Mouse (Mus musculus) midbrain, postnatal 0 days (tissue): ENCODE measurements around the gene Fndc3a. TPM values are rescaled to one million over a fixed set of nuclear protein-coding genes. Genes with fewer than 3 reads are reported as not detected.

ENCODE experiments used
- ATAC-seq: fragments of 200-750 bp; cut with Nextera tagmentation; 2 replicates; pipeline ENCODE4 v1.8.0; 2017; ENCODE audit warnings: moderate number of reproducible peaks, mild to moderate bottlenecking, moderate TSS enrichment, moderate library complexity; ENCODE audit not compliant: low FRiP score
- DNase-seq: peaks from one replicate; pipeline ENCODE4 v3.0.0-alpha.2; 2015; ENCODE audit warnings: low spot score
- H3K27ac ChIP-seq: fragments of 300-500 bp; sonication (generic); 2 replicates; pipeline ENCODE4 v1.5.1; 2014; ENCODE audit warnings: low read depth, mild to moderate bottlenecking, low read length, mixed read lengths
- H3K27me3 ChIP-seq: fragments of 300-500 bp; sonication (generic); 2 replicates; pipeline ENCODE4 v1.6.1; 2014; ENCODE audit warnings: low read length, control low read depth, mixed read lengths; ENCODE audit not compliant: insufficient read depth
- H3K36me3 ChIP-seq: fragments of 300-500 bp; sonication (generic); 2 replicates; pipeline ENCODE4 v1.6.1; 2014; ENCODE audit warnings: low read length, control low read depth, mixed read lengths; ENCODE audit not compliant: insufficient read depth
- H3K4me1 ChIP-seq: fragments of 300-500 bp; sonication (generic); 2 replicates; pipeline ENCODE4 v1.6.1; 2014; ENCODE audit warnings: mild to moderate bottlenecking, control low read depth, antibody characterized with exemption, low read length, mixed read lengths; ENCODE audit not compliant: insufficient read depth
- H3K4me2 ChIP-seq: fragments of 300-500 bp; sonication (generic); 2 replicates; pipeline ENCODE4 v1.6.1; 2014; ENCODE audit warnings: low read depth, mild to moderate bottlenecking, low read length, mixed read lengths; ENCODE audit not compliant: poor library complexity, severe bottlenecking
- H3K4me3 ChIP-seq: fragments of 300-500 bp; sonication (generic); 2 replicates; pipeline ENCODE4 v1.5.1; 2014; ENCODE audit warnings: low read depth, mild to moderate bottlenecking, low read length, moderate library complexity
- H3K9ac ChIP-seq: fragments of 300-500 bp; sonication (generic); replicated peaks from 2 replicates; pipeline ENCODE4 v1.6.1; 2014; ENCODE audit warnings: mild to moderate bottlenecking, low read length, moderate library complexity, mixed read lengths; ENCODE audit not compliant: poor library complexity, severe bottlenecking
- H3K9me3 ChIP-seq: fragments of 300-500 bp; sonication (generic); 2 replicates; pipeline ENCODE4 v1.6.1; 2016; ENCODE audit warnings: low read length, control low read depth
- CTCF ChIP-seq: IDR thresholded peaks from 2 replicates; pipeline ENCODE4 v1.5.1; 2016; ENCODE audit warnings: antibody characterized with exemption, mild to moderate bottlenecking
- WGBS: fragments of 180-500 bp; shearing (Covaris S2); extraction: QIAGEN DNeasy Blood & Tissue Kit; methylation state at CpG from one replicate; pipeline ENCODE4 v1.1.7; 2014; 5-methylcytosine and 5-hydroxymethylcytosine counted together
- polyA plus RNA-seq: library from polyadenylated mRNA; unstranded; fragments of >200 nt; fragmentation: Nextera tagmentation; extraction: Ambion mirVana; gene quantifications from 2 replicates; pipeline ENCODE4 v1.2.1, GENCODE M21; 2015
- total RNA-seq: library from RNA; depleted of rRNA; stranded (reverse); fragments of >200 nt; gene quantifications from 2 replicates; pipeline ENCODE4 v1.2.3, GENCODE M21; 2014

Gene Fndc3a
- total and polyA plus RNA-seq, 2 experiments from 2014 or later: 46.6 to 50.3 TPM

DNA sequence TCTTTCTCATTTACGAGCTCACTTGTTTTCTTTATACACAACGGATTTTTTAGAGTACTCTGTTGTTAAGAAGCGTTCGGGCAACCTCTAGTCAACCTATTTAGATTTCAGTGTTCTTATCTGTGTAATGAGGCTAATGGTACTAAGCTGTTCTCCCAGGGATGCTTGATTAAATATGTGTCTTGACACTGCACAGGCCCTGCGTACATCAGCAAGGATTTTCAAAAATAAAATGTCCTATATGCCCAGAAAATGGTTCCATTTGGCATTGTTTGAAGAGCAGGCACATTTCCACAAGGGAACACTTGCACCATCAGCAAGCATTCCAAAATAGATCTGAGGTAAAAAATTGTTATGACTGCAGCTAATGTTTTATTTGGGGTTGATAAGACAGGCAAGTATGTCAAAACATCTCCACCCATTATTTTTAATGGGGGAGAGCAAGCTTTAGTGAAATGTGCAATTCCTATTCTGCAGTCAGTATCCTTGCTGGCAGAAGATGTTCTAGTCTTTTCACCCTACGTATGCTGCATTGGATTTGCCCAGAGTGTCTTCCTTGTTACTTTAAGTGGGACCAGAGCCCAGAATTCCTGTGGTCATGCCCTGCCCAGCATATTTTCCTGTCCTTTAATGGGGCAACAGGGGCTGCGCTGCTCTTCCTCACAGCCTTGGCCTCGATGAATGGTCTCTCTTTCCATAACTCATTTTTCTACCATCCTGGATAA is 29.8 kb upstream of the Fndc3a start:
- ATAC-seq: no peak
- 51% methylated on average over 8 of the region's 8 CpGs for WGBS
- H3K4me1 ChIP-seq: no peaks in the 10 kb centered on the region

GRCm38 (mm10) chr14:72738776-72739175 is 29.0 kb upstream of the Fndc3a start:
- H3K4me1 ChIP-seq: no peaks in the 10 kb centered on the region
- H3K4me3 ChIP-seq: no peak overlapping the region
- TF ChIP-seq CTCF: no peak
- no peak overlapping the region for H3K4me2 ChIP-seq
- no peak overlapping the region for H3K27ac ChIP-seq
- DNase-seq (no peak), ATAC-seq (no peak)
- no peaks in the 10 kb centered on the region for H3K27me3 ChIP-seq
- no peaks in the 10 kb centered on the region for H3K9me3 ChIP-seq
- WGBS: 84% methylated on average over 4 of the region's 4 CpGs
- no peak overlapping the region for H3K9ac ChIP-seq
- no peaks in the 10 kb centered on the region for H3K36me3 ChIP-seq

More for the DNA sequence above, 29.8 kb upstream of the Fndc3a start:
- H3K27ac ChIP-seq: no peak overlapping the region; the same call in 1 of the 2 replicates
- H3K9ac ChIP-seq: no peak overlapping the region
- no peak for TF ChIP-seq CTCF
- H3K4me2 ChIP-seq: no peak overlapping the region
- DNase-seq: no peak
- no peaks in the 10 kb centered on the region for H3K27me3 ChIP-seq
- H3K9me3 ChIP-seq: no peaks in the 10 kb centered on the region
- H3K4me3 ChIP-seq: no peak overlapping the region
- no peaks in the 10 kb centered on the region for H3K36me3 ChIP-seq

- no peaks in the 10 kb centered on the region for H3K27me3 ChIP-seq
- H3K36me3 ChIP-seq: no peaks in the 10 kb centered on the region
- DNase-seq: no peak
- H3K4me3 ChIP-seq: no peak overlapping the region
- ATAC-seq: no peak
- no peak overlapping the region for H3K9ac ChIP-seq
- 88% methylated on average over 4 of the region's 4 CpGs for WGBS
- no peaks in the 10 kb centered on the region for H3K9me3 ChIP-seq
- no peaks in the 10 kb centered on the region for H3K4me1 ChIP-seq
- no peak overlapping the region for H3K27ac ChIP-seq
- no peak for TF ChIP-seq CTCF
- no peak overlapping the region for H3K4me2 ChIP-seq
Measured at GRCm38 (mm10) chr14:72738217-72738616, 28.4 kb upstream of the Fndc3a start.

- H3K27ac ChIP-seq: no peak overlapping the region
- TF ChIP-seq CTCF: no peak
- H3K4me2 ChIP-seq: no peak overlapping the region
- DNase-seq (no peak), ATAC-seq (no peak)
- H3K27me3 ChIP-seq: no peaks in the 10 kb centered on the region
- no peak overlapping the region for H3K9ac ChIP-seq
- H3K36me3 ChIP-seq: no peaks in the 10 kb centered on the region
- 51% methylated on average over 3 of the region's 3 CpGs for WGBS
- no peak overlapping the region for H3K4me3 ChIP-seq
- H3K9me3 ChIP-seq: no peaks in the 10 kb centered on the region
- no peaks in the 10 kb centered on the region for H3K4me1 ChIP-seq
Measured at GRCm38 (mm10) chr14:72725865-72726264, 16.1 kb upstream of the Fndc3a start.

- no peak overlapping the region for H3K4me3 ChIP-seq
- TF ChIP-seq CTCF: no peak
- no peak overlapping the region for H3K27ac ChIP-seq
- no peaks in the 10 kb centered on the region for H3K9me3 ChIP-seq
- H3K36me3 ChIP-seq: no peaks in the 10 kb centered on the region
- no peak overlapping the region for H3K4me2 ChIP-seq
- 80% methylated on average over 3 of the region's 3 CpGs for WGBS
- no peaks in the 10 kb centered on the region for H3K4me1 ChIP-seq
- H3K9ac ChIP-seq: no peak overlapping the region
- no peaks in the 10 kb centered on the region for H3K27me3 ChIP-seq
- ATAC-seq (no peak), DNase-seq (no peak)
Measured at GRCm38 (mm10) chr14:72722274-72723053, 12.7 kb upstream of the Fndc3a start.

- H3K9ac ChIP-seq: no peak overlapping the region
- ATAC-seq: no peak
- H3K27ac ChIP-seq: no peak overlapping the region
- 0 out of 2 replicates have a peak, but pooled peaks cover 5% of the 10 kb centered on the region for H3K27me3 ChIP-seq
- no peak for TF ChIP-seq CTCF
- no peak overlapping the region for H3K4me2 ChIP-seq
- WGBS: 90% methylated on average over 4 of the region's 4 CpGs
- H3K4me3 ChIP-seq: no peak overlapping the region
- DNase-seq: no peak
- no peaks in the 10 kb centered on the region for H3K36me3 ChIP-seq
- no peaks in the 10 kb centered on the region for H3K9me3 ChIP-seq
- no peaks in the 10 kb centered on the region for H3K4me1 ChIP-seq
Measured at GRCm38 (mm10) chr14:72716175-72716574, 6.4 kb upstream of the Fndc3a start.
